Mouse (Mus musculus): Measurements from ENCODE around the gene Col13a1. TPM values are rescaled to one million over a fixed set of nuclear protein-coding genes. Genes with fewer than 3 reads are reported as not detected.

Col13a1 gene
- total RNA-seq (2014; rRNA removed) (1.9 and 3.1 TPM in 2 replicates), polyA plus RNA-seq (2012; rRNA removed) (0.73 and 1.2 TPM in 2 replicates)

GRCm38 (mm10) chr10:61978866-61979340, at the start of gene Col13a1:
Gene Col13a1 (minus strand): TSS chr10:61979108.
- Histone ChIP-seq H3K4me3 (ENCODE audit: insufficient read depth, low read depth, low read length) (peak within 1 kb of the TSS; percentile 69), H3K27me3 (ENCODE audit: control insufficient read depth, insufficient read depth, low read length) (peaks cover 5% of the 10 kb centered on the region), H3K27ac (replicated peaks; ENCODE audit: insufficient read depth, low read depth, low read length) (0 out of 2 replicates have a peak within 1 kb of the TSS, but pooled peaks have one; percentile 6), H3K36me3 (ENCODE audit: control insufficient read depth, insufficient read depth, low read length) (no peaks in the 10 kb centered on the region), H3K79me2 (ENCODE audit: control insufficient read depth, insufficient read depth, low read length) (no peaks in the 10 kb centered on the region), H3K9ac (ENCODE audit: low read depth, low read length) (peak within 1 kb of the TSS; percentile 60), H3K4me1 (ENCODE audit: control insufficient read depth, insufficient read depth, low read length) (no peaks in the 10 kb centered on the region)
- TF ChIP-seq POLR2A (IDR thresholded peaks at IDR 0.05; ENCODE audit: extremely low read depth, insufficient read depth, low read length) (0 out of 2 replicates have a peak, but pooled peaks have one; percentile 20), CTCF (IDR thresholded peaks at IDR 0.05; ENCODE audit: low read depth, low read length) (no peak)
- WGBS = 1% methylated on average over 41 of the region's 41 CpGs
- no peak for DNase-seq (ENCODE audit: extremely low read depth, low read depth, low spot score)

- Histone ChIP-seq H3K27ac (replicated peaks; ENCODE audit: insufficient read depth, low read depth, low read length) (no peak overlapping the region), H3K79me2 (ENCODE audit: control insufficient read depth, insufficient read depth, low read length) (no peaks in the 10 kb centered on the region), H3K4me1 (ENCODE audit: control insufficient read depth, insufficient read depth, low read length) (no peaks in the 10 kb centered on the region), H3K4me3 (ENCODE audit: insufficient read depth, low read depth, low read length) (no peak overlapping the region), H3K9ac (ENCODE audit: low read depth, low read length) (no peak overlapping the region), H3K36me3 (ENCODE audit: control insufficient read depth, insufficient read depth, low read length) (no peaks in the 10 kb centered on the region), H3K27me3 (ENCODE audit: control insufficient read depth, insufficient read depth, low read length) (no peaks in the 10 kb centered on the region)
- WGBS = 85% methylated on average over 12 of the region's 12 CpGs
- DNase-seq (ENCODE audit: extremely low read depth, low read depth, low spot score) = no peak
- TF ChIP-seq POLR2A (IDR thresholded peaks at IDR 0.05; ENCODE audit: extremely low read depth, insufficient read depth, low read length) (no peak), CTCF (IDR thresholded peaks at IDR 0.05; ENCODE audit: low read depth, low read length) (no peak)
These were observed 48.8 kb upstream of the Col13a1 start for GRCm38 (mm10) chr10:62027699-62028098.

GRCm38 (mm10) chr10:62023821-62024551, 45.1 kb upstream of the Col13a1 start:
- WGBS = 63% methylated on average over 19 of the region's 19 CpGs
- TF ChIP-seq POLR2A (IDR thresholded peaks at IDR 0.05; ENCODE audit: extremely low read depth, insufficient read depth, low read length) (no peak), CTCF (IDR thresholded peaks at IDR 0.05; ENCODE audit: low read depth, low read length) (no peak)
- H3K36me3 ChIP-seq (ENCODE audit: control insufficient read depth, insufficient read depth, low read length) = no peaks in the 10 kb centered on the region

GRCm38 (mm10) chr10:62020068-62020620, 41.2 kb upstream of the Col13a1 start:
- no peaks in the 10 kb centered on the region for H3K36me3 ChIP-seq (ENCODE audit: control insufficient read depth, insufficient read depth, low read length)
- H3K4me1 ChIP-seq (ENCODE audit: control insufficient read depth, insufficient read depth, low read length) = no peaks in the 10 kb centered on the region
- no peak for DNase-seq (ENCODE audit: extremely low read depth, low read depth, low spot score)
- H3K27ac ChIP-seq (replicated peaks; ENCODE audit: insufficient read depth, low read depth, low read length) = no peak overlapping the region
- 29% methylated on average over 7 of the region's 7 CpGs for WGBS
- TF ChIP-seq POLR2A (IDR thresholded peaks at IDR 0.05; ENCODE audit: extremely low read depth, insufficient read depth, low read length) (no peak), CTCF (IDR thresholded peaks at IDR 0.05; ENCODE audit: low read depth, low read length) (no peak)
- H3K27me3 ChIP-seq (ENCODE audit: control insufficient read depth, insufficient read depth, low read length) = no peaks in the 10 kb centered on the region
- no peaks in the 10 kb centered on the region for H3K79me2 ChIP-seq (ENCODE audit: control insufficient read depth, insufficient read depth, low read length)
- no peak overlapping the region for H3K4me3 ChIP-seq (ENCODE audit: insufficient read depth, low read depth, low read length)
- no peak overlapping the region for H3K9ac ChIP-seq (ENCODE audit: low read depth, low read length)

More at GRCm38 (mm10) chr10:62023821-62024551, 45.1 kb upstream of the Col13a1 start:
- no peak overlapping the region for H3K4me3 ChIP-seq (ENCODE audit: insufficient read depth, low read depth, low read length)
- H3K27me3 ChIP-seq (ENCODE audit: control insufficient read depth, insufficient read depth, low read length) = no peaks in the 10 kb centered on the region
- H3K27ac ChIP-seq (replicated peaks; ENCODE audit: insufficient read depth, low read depth, low read length) = 0 out of 2 replicates have a peak overlapping the region, but pooled peaks have one; percentile 29
- H3K4me1 ChIP-seq (ENCODE audit: control insufficient read depth, insufficient read depth, low read length) = no peaks in the 10 kb centered on the region
- no peak overlapping the region for H3K9ac ChIP-seq (ENCODE audit: low read depth, low read length)
- H3K79me2 ChIP-seq (ENCODE audit: control insufficient read depth, insufficient read depth, low read length) = no peaks in the 10 kb centered on the region
- peak; percentile 3 for DNase-seq (ENCODE audit: extremely low read depth, low read depth, low spot score)

- no peak overlapping the region for H3K27ac ChIP-seq (replicated peaks; ENCODE audit: insufficient read depth, low read depth, low read length)
- H3K79me2 ChIP-seq (ENCODE audit: control insufficient read depth, insufficient read depth, low read length) = no peaks in the 10 kb centered on the region
- H3K36me3 ChIP-seq (ENCODE audit: control insufficient read depth, insufficient read depth, low read length) = no peaks in the 10 kb centered on the region
- DNase-seq (ENCODE audit: extremely low read depth, low read depth, low spot score) = no peak
- no peak overlapping the region for H3K4me3 ChIP-seq (ENCODE audit: insufficient read depth, low read depth, low read length)
- 36% methylated on average over 16 of the region's 16 CpGs for WGBS
- no peaks in the 10 kb centered on the region for H3K27me3 ChIP-seq (ENCODE audit: control insufficient read depth, insufficient read depth, low read length)
- H3K9ac ChIP-seq (ENCODE audit: low read depth, low read length) = no peak overlapping the region
- H3K4me1 ChIP-seq (ENCODE audit: control insufficient read depth, insufficient read depth, low read length) = no peaks in the 10 kb centered on the region
- TF ChIP-seq POLR2A (IDR thresholded peaks at IDR 0.05; ENCODE audit: extremely low read depth, insufficient read depth, low read length) (no peak), CTCF (IDR thresholded peaks at IDR 0.05; ENCODE audit: low read depth, low read length) (no peak)
These were observed 40.6 kb upstream of the Col13a1 start for GRCm38 (mm10) chr10:62019386-62020067.

Measured in liver, adult 2 months (tissue).